Mouse (Mus musculus) embryonic facial prominence, embryonic 13.5 days (tissue): Measurements from ENCODE around the gene Slc25a34. TPM values are rescaled to one million over a fixed set of nuclear protein-coding genes. Genes with fewer than 3 reads are reported as not detected.

Experiments used
- ATAC-seq: fragments of 200-750 bp; cut with Nextera tagmentation; 2 replicates; pipeline ENCODE4 v1.8.0; 2017; ENCODE audit warnings: low read depth; ENCODE audit not compliant: insufficient number of reproducible peaks, insufficient read depth, low FRiP score, low TSS enrichment
- H3K27ac ChIP-seq: fragments of 300-500 bp; sonication (generic); 2 replicates; pipeline ENCODE4 v1.5.1; 2015; ENCODE audit warnings: moderate library complexity, mild to moderate bottlenecking, inconsistent platforms
- H3K27me3 ChIP-seq: fragments of 300-500 bp; sonication (generic); 2 replicates; pipeline ENCODE4 v1.6.1; 2015; ENCODE audit warnings: mild to moderate bottlenecking, inconsistent platforms
- H3K36me3 ChIP-seq: fragments of 300-500 bp; sonication (generic); 2 replicates; pipeline ENCODE4 v1.6.1; 2015; ENCODE audit warnings: mild to moderate bottlenecking, inconsistent platforms
- H3K4me1 ChIP-seq: fragments of 300-500 bp; sonication (generic); 2 replicates; pipeline ENCODE4 v1.6.1; 2015; ENCODE audit warnings: inconsistent platforms
- H3K4me2 ChIP-seq: fragments of 300-500 bp; sonication (generic); 2 replicates; pipeline ENCODE4 v1.6.1; 2015; ENCODE audit warnings: moderate library complexity, mild to moderate bottlenecking, inconsistent platforms
- H3K4me3 ChIP-seq: fragments of 300-500 bp; sonication (generic); 2 replicates; pipeline ENCODE4 v1.5.1; 2015; ENCODE audit warnings: mild to moderate bottlenecking, inconsistent platforms
- H3K9ac ChIP-seq: fragments of 300-500 bp; sonication (generic); 2 replicates; pipeline ENCODE4 v1.6.1; 2015; ENCODE audit warnings: mild to moderate bottlenecking, inconsistent platforms
- H3K9me3 ChIP-seq: fragments of 300-500 bp; sonication (generic); 2 replicates; pipeline ENCODE4 v1.6.1; 2016; ENCODE audit warnings: inconsistent platforms
- WGBS: fragments of 180-500 bp; shearing (Covaris S2); methylation state at CpG from one replicate; pipeline ENCODE4 v1.1.7; 2015; ENCODE audit warnings: mixed read lengths; 5-methylcytosine and 5-hydroxymethylcytosine counted together
- polyA plus RNA-seq: library from polyadenylated mRNA; unstranded; fragments of >200 nt; fragmentation: Nextera tagmentation; extraction: Ambion mirVana; gene quantifications from 2 replicates; pipeline ENCODE4 v1.2.1, GENCODE M21; 2015

Slc25a34 gene
- polyA plus RNA-seq, 1 experiment from 2014 or later = not detected

DNA sequence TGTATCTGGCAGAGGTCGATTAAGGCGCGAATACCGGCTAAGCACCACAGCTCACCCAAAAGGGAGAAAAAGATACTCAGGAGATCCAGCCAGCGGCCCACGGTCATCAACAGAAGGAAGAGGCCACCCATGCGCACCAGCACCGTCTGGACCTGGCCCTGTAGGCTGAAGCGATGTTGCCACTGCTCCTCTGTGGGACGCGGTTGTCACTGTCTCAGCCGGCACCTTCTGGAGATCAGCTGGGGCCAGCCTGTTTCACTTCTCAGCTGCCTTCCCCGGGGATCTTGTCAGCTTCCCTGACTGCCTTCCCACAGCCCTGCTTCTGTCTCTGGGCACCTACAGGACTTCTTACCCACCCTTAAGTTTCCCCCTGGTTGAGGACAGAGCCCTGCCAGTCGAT is 8.7 kb downstream of the Slc25a34 start:
- no peaks in the 10 kb centered on the region for H3K27me3 ChIP-seq
- no peak for ATAC-seq
- peaks cover 19% of the 10 kb centered on the region; the same call in 1 of the 2 replicates for H3K4me1 ChIP-seq
- H3K4me3 ChIP-seq = no peak overlapping the region
- H3K9ac ChIP-seq = no peak overlapping the region
- 85% methylated on average over 14 of the region's 14 CpGs for WGBS
- H3K36me3 ChIP-seq = no peaks in the 10 kb centered on the region
- no peak overlapping the region for H3K4me2 ChIP-seq
- H3K9me3 ChIP-seq = no peaks in the 10 kb centered on the region
- H3K27ac ChIP-seq = no peak overlapping the region

DNA sequence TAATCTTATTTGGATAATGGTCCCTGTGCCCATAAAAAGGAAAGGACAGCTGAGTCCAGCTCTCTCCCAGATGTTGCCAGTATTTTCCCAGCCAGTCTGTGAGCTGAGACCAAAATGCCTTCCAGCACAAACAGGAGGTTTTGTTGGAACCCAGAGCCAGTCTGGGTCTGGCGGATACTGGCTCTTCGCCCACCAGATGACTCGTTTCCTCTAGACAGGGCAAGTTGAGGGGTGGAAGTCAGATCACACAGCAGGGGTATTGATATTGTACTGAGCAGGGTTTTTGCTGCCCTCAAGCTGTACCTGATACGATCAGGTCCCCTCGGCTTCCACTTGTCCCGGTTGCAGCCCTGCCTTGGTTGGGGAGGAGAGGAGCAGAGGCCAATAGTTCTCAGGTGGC is 14.1 kb downstream of the Slc25a34 start:
- ATAC-seq = no peak
- H3K4me2 ChIP-seq = no peak overlapping the region
- H3K27me3 ChIP-seq = no peaks in the 10 kb centered on the region
- peak overlapping the region; percentile 1; the same call in 1 of the 2 replicates for H3K9ac ChIP-seq
- H3K27ac ChIP-seq = no peak overlapping the region
- no peaks in the 10 kb centered on the region for H3K36me3 ChIP-seq
- no peaks in the 10 kb centered on the region for H3K9me3 ChIP-seq
- no peak overlapping the region for H3K4me3 ChIP-seq
- 0 out of 2 replicates have a peak, but pooled peaks cover 6% of the 10 kb centered on the region for H3K4me1 ChIP-seq
- 63% methylated on average over 6 of the region's 6 CpGs for WGBS

DNA sequence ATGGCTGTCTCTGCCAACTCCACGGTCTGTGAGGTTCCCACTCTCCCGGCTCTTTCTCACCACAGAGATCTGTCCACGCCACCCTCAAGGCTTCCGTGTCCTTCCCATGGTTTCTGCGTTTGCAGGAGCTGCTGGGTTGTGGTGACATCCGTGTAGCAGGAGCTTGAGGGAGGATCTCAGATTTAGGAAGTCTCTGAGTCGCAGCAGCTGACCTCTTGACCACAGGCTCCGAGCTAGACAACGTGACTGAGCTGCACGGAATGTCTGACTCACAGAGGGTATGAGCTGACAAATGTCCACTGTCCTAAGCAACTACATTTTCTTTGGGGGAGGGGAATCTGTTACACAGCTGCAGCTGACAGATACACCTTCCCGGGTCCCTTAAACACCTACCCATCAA is 17.8 kb downstream of the Slc25a34 start, which contains the start of gene Fblim1:
Fblim1 (minus strand) TSS at position 236 of the 400 bp plus-strand sequence.
- no peak within 1 kb of the TSS for H3K9ac ChIP-seq
- H3K36me3 ChIP-seq = no peaks in the 10 kb centered on the region
- ATAC-seq = no peak
- no peaks in the 10 kb centered on the region for H3K9me3 ChIP-seq
- 82% methylated on average over 11 of the region's 11 CpGs for WGBS
- H3K27ac ChIP-seq = no peak within 1 kb of the TSS
- no peaks in the 10 kb centered on the region for H3K27me3 ChIP-seq
- H3K4me3 ChIP-seq = no peak within 1 kb of the TSS
- H3K4me1 ChIP-seq = peaks cover 9% of the 10 kb centered on the region; the same call in 1 of the 2 replicates
- no peak within 1 kb of the TSS for H3K4me2 ChIP-seq

DNA sequence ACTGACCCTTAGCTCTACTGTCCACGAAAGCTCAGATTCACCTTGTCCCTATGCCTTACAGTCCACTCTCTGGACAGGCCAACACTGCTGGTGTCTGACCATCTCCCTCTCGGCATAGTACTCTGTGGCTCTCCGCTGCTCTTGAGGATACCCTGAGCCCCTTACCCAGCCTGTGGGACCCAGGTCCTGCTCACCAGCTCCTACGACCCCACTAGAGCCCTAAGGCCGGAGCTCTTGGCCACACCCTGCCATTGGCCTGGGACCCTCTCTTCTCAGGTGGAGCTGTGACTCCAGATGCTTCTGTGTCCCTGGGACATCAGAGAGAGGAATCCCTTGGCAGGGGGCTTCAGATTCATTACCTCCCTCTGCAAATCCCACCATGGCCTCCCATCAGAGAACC is 18.2 kb downstream of the Slc25a34 start:
- WGBS = 89% methylated on average over 5 of the region's 5 CpGs
- Histone ChIP-seq H3K4me1 (peaks cover 10% of the 10 kb centered on the region), H3K27me3 (no peaks in the 10 kb centered on the region), H3K9me3 (no peaks in the 10 kb centered on the region), H3K4me3 (no peak overlapping the region), H3K4me2 (no peak overlapping the region), H3K36me3 (no peaks in the 10 kb centered on the region), H3K9ac (no peak overlapping the region), H3K27ac (no peak overlapping the region)
- no peak for ATAC-seq

DNA sequence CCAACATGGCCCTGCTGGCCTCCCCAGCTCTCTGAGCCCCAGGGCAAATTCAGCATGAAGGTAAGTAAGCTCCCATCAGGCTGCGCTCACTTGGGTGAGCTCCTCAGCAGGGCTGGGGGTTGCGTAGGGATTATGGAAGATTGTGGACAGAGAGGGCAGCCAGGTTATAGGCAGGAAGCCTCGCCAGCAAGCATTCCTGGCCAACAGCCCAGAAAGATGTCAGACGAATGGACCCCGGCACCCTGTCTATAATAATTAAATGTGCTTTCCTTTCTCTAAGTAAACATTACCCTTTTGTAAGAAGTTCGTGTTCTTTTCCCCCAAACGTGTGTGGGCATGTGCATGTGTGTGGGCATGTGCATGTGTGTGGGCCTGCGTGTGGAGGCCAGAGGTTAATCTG is 19.1 kb downstream of the Slc25a34 start:
- no peak for ATAC-seq
- peak overlapping the region; percentile 48 for H3K27ac ChIP-seq

DNA sequence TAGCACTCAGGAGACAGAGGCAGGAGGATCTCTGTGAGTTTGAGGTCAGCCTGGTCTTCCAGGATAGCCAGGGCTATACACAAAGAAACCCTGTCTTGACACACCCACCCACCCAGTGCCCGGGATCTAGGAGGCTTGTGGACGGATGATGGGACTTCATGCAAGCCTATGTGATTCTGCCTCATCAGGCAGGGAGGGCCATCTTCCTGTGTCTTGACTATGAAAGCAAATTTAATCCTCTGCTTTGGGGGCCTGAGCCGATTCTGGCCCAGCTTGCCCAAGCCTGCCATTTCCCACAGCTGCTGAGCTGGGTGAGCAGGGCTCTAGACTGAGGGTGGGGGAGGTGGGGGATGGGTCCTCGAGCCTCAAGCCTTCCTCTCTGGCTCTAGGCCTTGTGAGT is 19.7 kb downstream of the Slc25a34 start:
- ATAC-seq = no peak

More for the DNA sequence above, 19.1 kb downstream of the Slc25a34 start:
- Histone ChIP-seq H3K4me2 (no peak overlapping the region), H3K4me1 (peaks cover 18% of the 10 kb centered on the region), H3K27me3 (no peaks in the 10 kb centered on the region), H3K36me3 (no peaks in the 10 kb centered on the region), H3K9ac (no peak overlapping the region), H3K4me3 (no peak overlapping the region), H3K9me3 (no peaks in the 10 kb centered on the region)
- 48% methylated on average over 8 of the region's 8 CpGs for WGBS

DNA sequence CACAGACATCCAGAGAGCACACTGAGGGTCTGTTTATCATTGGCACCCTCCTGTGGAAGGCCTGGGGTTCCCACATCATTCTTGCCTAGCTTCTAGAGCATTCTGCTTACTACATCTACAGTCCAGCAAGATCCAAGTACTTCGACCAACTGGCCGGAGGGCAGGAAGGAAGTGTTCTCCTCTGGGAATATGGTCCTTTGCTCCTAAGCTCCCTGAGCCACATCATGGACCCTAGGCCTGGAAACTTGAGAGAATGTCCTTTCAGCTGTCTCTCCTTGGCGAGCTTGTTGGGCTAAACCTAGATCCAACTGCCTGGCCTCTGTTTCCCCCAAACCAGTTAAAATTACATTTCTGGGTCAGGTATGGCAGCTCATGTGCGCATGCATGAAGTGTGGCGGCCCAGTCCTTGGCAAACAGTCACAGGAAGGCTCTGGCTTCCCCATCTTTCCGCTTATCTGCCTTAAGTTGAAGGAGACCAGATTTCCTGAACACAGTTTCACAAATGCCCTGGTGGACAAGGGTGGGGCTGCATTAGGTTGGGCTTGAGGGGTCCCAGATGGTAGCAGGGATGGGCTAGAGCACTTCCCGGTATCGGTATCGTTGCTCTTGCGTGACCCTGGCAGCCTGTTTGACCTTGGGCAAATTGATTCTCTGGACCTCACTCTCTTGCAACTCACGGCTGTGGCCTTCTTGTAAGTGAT is 20.9 kb downstream of the Slc25a34 start:
- WGBS = 70% methylated on average over 11 of the region's 11 CpGs
- H3K9ac ChIP-seq = no peak overlapping the region
- H3K36me3 ChIP-seq = no peaks in the 10 kb centered on the region
- no peak overlapping the region for H3K4me3 ChIP-seq
- peaks cover 33% of the 10 kb centered on the region for H3K4me1 ChIP-seq
- no peak overlapping the region for H3K27ac ChIP-seq
- no peak for ATAC-seq
- H3K9me3 ChIP-seq = no peaks in the 10 kb centered on the region
- no peaks in the 10 kb centered on the region for H3K27me3 ChIP-seq
- H3K4me2 ChIP-seq = no peak overlapping the region

More for the DNA sequence above, 19.7 kb downstream of the Slc25a34 start:
- Histone ChIP-seq H3K9ac (no peak overlapping the region), H3K36me3 (no peaks in the 10 kb centered on the region), H3K9me3 (no peaks in the 10 kb centered on the region), H3K4me3 (no peak overlapping the region), H3K4me2 (no peak overlapping the region), H3K27ac (peak overlapping the region; percentile 48; the same call in 1 of the 2 replicates), H3K27me3 (no peaks in the 10 kb centered on the region), H3K4me1 (peaks cover 20% of the 10 kb centered on the region)
- WGBS = 60% methylated on average over 4 of the region's 4 CpGs

DNA sequence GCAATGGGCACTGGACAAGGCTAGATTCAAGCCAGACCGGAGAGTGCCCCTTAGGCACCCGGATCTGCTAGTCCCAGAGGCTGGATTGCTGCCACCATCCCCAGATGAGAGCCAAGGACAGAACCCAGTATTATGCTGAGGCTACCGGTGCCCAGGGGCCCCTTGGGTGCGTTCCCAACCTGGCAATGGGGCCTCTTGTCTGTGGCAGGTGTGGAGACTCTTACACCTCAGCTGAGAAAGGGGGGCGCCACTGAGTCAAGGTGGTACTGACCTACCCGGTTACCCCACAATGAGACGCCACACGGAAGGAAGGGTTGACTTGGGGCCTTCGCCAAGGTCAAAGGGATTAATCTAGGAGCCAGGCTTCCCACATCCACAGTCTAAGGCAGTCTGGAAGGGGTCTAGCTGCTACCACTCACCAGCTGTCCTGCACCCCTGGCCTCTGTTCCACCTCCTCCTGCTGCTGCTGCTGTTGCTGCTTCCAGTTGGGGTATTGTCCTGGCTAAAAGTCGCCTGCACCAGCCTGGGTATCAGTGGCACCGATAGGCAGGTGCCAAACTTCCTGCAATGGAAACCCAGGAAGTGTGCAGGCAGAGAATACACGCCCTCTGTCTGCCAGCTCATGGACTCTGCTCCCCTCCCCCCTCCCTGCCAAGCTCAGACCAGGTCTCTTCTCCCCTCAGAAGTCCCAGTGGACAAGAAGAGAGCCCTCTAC is 22.3 kb downstream of the Slc25a34 start:
- Histone ChIP-seq H3K4me2 (no peak overlapping the region), H3K27ac (no peak overlapping the region), H3K9me3 (no peaks in the 10 kb centered on the region), H3K27me3 (no peaks in the 10 kb centered on the region), H3K36me3 (no peaks in the 10 kb centered on the region), H3K4me3 (no peak overlapping the region), H3K4me1 (peaks cover 33% of the 10 kb centered on the region), H3K9ac (no peak overlapping the region)
- ATAC-seq = no peak
- WGBS = 78% methylated on average over 12 of the region's 12 CpGs

DNA sequence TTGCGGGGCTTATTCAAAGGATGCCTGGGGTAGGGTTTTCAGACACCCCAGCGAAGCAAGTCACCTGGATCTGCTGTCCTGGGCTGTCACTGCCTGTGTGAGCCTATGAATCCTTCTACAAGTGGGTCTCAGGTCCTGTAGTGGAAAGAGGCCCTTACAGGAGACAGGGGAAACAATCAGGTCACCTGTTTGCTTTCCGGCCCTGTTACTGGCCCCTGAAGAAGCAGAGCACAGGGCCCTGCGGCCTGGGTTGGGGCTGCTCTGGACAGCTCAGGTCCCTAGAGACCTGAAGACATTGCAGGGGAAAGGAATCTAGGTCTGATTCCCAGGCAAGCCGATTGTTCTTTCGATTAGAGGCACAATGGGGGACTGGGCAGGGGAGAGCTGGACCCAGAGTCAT is 23.3 kb downstream of the Slc25a34 start:
- H3K4me1 ChIP-seq = peaks cover 33% of the 10 kb centered on the region
- no peaks in the 10 kb centered on the region for H3K27me3 ChIP-seq
- peak overlapping the region; percentile 93; the same call in 1 of the 2 replicates for H3K4me2 ChIP-seq
- no peaks in the 10 kb centered on the region for H3K9me3 ChIP-seq
- peak overlapping the region; percentile 79 for H3K27ac ChIP-seq
- H3K4me3 ChIP-seq = no peak overlapping the region
- 19% methylated on average over 6 of the region's 6 CpGs for WGBS
- peaks cover 4% of the 10 kb centered on the region for H3K36me3 ChIP-seq
- no peak for ATAC-seq
- no peak overlapping the region for H3K9ac ChIP-seq

DNA sequence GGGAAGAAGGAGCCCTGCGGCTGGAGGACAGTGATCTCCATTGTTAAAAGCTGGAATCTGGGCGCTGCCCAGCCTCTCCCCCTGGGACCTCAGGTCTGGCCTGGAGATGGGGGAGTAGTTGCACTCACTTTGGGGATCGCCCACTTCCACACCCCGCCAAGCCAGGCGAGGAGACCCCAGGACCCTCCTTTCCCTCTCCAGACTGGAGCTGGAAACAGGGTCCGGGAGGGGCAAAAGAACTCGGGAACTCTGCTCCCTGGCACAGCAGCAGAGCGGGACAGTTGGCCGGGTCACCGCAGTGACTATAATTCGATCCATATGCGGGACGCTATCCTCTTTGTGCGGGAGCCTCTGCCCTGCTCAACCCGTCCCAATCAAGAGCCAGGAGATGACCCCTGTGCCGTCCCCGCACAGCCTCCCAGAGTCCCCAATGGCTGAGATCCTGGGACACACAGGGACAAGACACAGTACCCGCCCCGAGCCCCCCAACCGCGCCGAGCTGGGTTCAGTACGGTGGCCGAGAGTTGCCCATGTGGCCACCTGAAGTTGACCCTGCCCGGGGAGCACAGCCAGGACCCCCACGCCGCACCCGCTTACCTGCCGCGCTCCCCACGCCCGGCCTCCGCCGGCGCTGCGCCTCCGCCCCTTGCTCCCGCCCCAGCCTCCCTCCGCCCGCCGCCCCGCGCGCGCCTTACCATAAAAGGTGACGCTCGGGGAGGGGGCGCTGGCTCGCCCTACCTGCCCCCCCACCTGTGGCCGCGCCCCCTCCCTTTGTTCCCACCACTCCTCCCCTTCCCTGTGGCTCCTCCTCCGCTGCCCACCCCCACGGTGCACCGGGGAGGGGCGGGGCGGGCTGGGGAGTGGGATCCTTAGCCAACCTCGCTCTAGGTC is 24.1 kb downstream of the Slc25a34 start:
- Histone ChIP-seq H3K4me3 (peak overlapping the region; percentile 66), H3K4me1 (peaks cover 33% of the 10 kb centered on the region), H3K9ac (peak overlapping the region; percentile 80), H3K36me3 (peaks cover 13% of the 10 kb centered on the region), H3K27ac (peak overlapping the region; percentile 79), H3K27me3 (no peaks in the 10 kb centered on the region), H3K9me3 (no peaks in the 10 kb centered on the region), H3K4me2 (peak overlapping the region; percentile 93)
- ATAC-seq = peak; percentile 21; the same call in 1 of the 2 replicates
- WGBS = 1% methylated on average over 53 of the region's 57 CpGs

DNA sequence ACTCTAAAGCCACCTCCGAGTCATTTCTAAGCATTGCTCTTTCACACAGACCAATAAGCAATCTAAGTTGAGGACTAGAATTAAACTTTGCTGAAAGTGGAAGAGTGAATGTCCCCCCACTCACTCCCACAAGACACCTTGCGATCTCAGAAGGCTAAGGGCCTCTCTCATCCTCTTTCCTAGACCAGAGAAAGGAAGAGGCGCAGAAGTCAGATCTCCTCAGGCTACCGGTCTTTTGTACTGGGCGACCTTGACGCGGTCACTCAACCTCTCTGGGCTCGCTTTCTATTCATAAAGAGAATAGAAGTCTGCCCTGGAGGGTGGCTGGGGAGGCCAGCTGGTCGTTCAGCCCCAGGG is 24.7 kb downstream of the Slc25a34 start:
- Histone ChIP-seq H3K9me3 (no peaks in the 10 kb centered on the region), H3K4me3 (peak overlapping the region; percentile 66), H3K27ac (peak overlapping the region; percentile 79), H3K4me2 (peak overlapping the region; percentile 93), H3K9ac (peak overlapping the region; percentile 80), H3K36me3 (peaks cover 19% of the 10 kb centered on the region), H3K27me3 (no peaks in the 10 kb centered on the region), H3K4me1 (peaks cover 28% of the 10 kb centered on the region)
- no peak for ATAC-seq
- WGBS = 1% methylated on average over 9 of the region's 9 CpGs
